Mouse (Mus musculus) bone marrow, adult 2 months (tissue): Measurements from ENCODE around the gene Tbx4.

Experiments
- CTCF ChIP-seq: fragments of 200-500 bp; IDR thresholded peaks from 2 replicates; pipeline ENCODE4 v1.5.1; 2011; ENCODE audit warnings: low read length, control low read depth; ENCODE audit not compliant: control insufficient read depth, insufficient read depth
- POLR2A ChIP-seq: fragments of 200-500 bp; IDR thresholded peaks from 2 replicates; pipeline ENCODE4 v1.6.1; 2011; ENCODE audit warnings: low read depth, mild to moderate bottlenecking, control low read depth, low read length, borderline replicate concordance; ENCODE audit not compliant: control insufficient read depth

DNA sequence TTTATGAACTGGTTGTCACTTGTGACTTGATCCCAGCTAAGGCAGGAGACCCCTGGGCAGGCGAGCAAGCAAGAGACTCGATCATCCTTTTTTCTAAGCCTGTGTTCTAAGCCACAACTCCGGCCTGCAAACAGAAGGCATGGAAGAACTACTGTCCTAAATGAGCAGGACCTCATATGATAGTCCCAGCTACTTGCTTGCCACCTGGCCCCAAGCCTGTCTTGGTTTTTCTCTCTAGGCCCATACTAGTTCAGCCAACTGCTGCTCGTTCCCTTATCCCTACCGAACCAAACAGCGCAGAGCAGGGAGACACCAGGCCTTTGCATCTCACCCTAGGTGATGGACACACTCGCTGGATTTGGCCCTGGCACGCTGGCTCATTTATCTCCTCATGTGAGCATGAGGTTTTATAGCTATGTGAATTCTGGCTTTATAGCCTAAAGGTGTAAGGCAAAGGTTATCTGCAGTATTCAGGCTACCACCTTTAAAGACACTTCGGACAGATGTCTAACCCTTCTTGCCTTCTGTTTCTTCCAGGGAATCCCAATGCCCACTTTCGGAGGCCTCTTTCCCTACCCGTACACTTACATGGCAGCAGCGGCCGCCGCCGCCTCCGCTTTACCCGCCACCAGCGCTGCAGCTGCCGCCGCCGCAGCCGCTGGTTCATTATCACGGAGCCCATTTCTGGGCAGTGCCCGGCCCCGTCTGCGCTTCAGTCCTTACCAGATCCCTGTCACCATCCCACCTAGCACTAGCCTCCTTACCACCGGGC lies 46.0 kb upstream of the Tbx4 start:
- TF ChIP-seq POLR2A (no peak), CTCF (no peak)
